Mouse (Mus musculus) NIH3T3 (cell line): ENCODE measurements around the gene Olfr678.
A peak's percentile ranks its signal among the peaks of the same experiment; 100 is the strongest.
"Not testable (repeated sequence)": the region's sequence is repeated elsewhere in the genome, so short reads cannot be mapped to it uniquely, and the experiment has no call there.

ENCODE experiments used
- DNase-seq: peaks from one replicate; pipeline ENCODE4 v3.0.0-alpha.2; 2012; ENCODE audit warnings: low read depth

Gene Olfr678

GRCm38 (mm10) chr7:105064175-105064574 is at the start of gene Olfr678:
Olfr678 (plus strand) TSS chr7:105064475.
- no peak for DNase-seq

- peak; percentile 60 for DNase-seq
Observed at GRCm38 (mm10) chr7:105022530-105022929, 41.7 kb upstream of the Olfr678 start.

GRCm38 (mm10) chr7:105028360-105028759 is 35.9 kb upstream of the Olfr678 start, which contains the start of gene Olfr675:
Olfr675 (minus strand) TSS chr7:105028460.
- DNase-seq = no peak

GRCm38 (mm10) chr7:105032398-105032797 is 31.9 kb upstream of the Olfr678 start, which contains the start of gene Olfr676:
Olfr676 (plus strand) TSS chr7:105032698.
- no peak for DNase-seq

GRCm38 (mm10) chr7:105033836-105034235 is 30.4 kb upstream of the Olfr678 start:
- DNase-seq = peak; percentile 39

- peak; percentile 11 for DNase-seq
Observed at GRCm38 (mm10) chr7:105058951-105059350, 5.3 kb upstream of the Olfr678 start.

- no peak for DNase-seq
Observed at GRCm38 (mm10) chr7:105080905-105081304, 16.6 kb downstream of the Olfr678 start, which contains the start of gene Olfr679. Olfr679 (plus strand) TSS chr7:105081205.

GRCm38 (mm10) chr7:105092717-105093116 is 28.4 kb downstream of the Olfr678 start, which contains the start of gene Olfr680-ps1:
Olfr680-ps1 (minus strand) TSS chr7:105092817.
- DNase-seq = not testable (repeated sequence)

GRCm38 (mm10) chr7:105116536-105116935 is 52.3 kb downstream of the Olfr678 start, which contains the start of gene Olfr681:
Olfr681 (plus strand) TSS chr7:105116836.
- DNase-seq = no peak
